Mouse (Mus musculus): ENCODE results near the gene Sowahc.
A peak's percentile ranks its signal among the peaks of the same experiment; 100 is the strongest.

Gene Sowahc

DNA sequence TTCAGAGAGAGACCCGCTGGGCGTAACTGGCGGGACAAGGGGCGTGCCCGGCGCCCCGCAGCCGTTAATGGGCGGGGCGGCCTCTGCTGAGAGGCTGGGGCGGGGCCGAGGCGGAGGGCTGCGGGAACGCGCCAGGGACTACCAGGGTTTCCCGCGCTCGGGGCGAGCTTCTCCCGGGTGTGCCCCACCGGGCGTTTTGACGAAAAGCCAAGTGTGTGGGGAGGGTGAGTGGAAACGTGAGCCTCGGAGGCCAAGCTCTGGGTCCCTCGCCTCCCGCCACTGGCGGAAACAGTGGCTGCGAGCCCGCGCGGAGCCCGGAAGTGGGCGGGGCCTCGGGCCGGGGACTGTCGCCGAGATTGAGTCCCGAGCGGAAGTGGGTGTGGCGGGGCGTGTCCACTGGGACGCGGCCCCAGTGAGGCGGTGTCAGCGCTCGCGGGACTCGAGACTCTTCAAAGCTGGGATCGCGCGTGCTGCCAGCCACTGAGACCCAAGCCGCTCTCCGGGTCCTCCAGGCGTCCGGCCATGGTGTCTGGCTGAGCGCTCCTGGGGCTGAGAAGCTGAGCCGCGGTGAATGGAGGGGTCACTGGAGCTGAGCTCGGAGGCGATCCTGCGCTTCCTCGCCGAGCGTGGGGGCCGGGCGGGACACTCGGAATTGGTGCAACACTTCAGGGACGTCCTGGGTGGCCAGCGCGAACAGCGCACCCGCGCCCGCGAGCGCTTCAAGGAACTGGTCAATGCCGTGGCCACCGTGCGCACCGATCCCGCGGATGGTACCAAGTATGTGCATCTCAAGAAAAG is at the start of gene Sowahc, which contains the start of gene Sept10:
Sowahc (plus strand) TSS at position 481 of the 798 bp plus-strand sequence.
Sept10 (minus strand) TSS at position 375 of the 798 bp plus-strand sequence.
- peak; percentile 99 for DNase-seq (ENCODE audit: low spot score)

DNA sequence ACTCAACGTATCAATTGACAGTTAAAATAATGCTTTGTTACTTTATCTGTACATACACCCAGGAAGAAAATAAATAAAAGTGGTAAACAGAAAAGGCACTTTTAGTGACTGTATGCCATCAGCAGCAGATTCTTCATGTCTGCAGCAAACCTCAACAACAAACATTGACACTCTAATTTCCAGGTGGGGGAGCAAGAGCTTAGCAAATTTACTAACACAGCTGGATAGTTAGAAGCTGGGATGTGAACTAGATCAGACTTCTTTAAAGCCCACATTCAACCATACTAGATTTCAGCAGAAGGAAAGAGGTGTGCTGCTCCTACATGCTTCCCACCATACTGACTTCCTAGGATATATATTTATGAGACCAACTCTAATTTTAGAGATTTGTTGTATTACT is 49.2 kb upstream of the Sowahc start:
- DNase-seq (ENCODE audit: low spot score) = no peak

DNA sequence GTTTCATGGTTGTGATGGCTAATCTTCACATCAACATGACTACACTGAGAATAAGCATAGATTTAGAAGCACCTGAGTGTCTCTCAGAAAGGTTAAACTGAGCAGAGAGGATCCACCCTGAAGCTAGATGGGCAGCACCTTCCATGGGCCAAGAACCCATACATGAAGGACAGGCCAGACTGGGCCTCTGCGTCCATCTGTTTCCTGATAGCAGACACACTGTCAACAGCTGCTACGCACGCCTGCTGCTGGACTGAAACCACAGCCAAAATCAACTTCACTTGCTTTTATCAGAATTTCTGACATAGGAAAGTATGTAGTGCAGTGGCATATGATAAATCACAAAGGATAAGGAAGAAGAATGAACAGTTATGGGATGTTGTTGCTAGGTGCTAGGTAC is 42.1 kb upstream of the Sowahc start:
- no peak for DNase-seq (ENCODE audit: low spot score)

DNA sequence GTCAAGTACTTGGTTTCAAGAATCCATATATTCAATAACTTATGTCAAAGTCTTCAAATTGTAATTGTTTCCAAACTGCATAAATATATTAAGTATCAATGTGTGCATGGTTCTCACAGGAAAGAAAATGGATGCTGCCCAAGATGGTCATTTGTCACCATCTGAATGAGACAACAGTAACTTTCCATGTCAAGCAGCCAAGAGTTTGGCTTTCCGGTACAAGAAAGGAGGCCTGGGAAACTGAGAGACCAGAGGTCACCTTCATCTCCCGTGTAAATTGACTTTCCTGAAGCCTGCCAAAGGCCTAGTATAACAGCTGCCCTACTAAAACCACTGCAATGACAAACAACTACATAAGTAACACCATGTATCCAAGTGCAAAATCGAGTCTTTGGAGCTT is 39.4 kb upstream of the Sowahc start:
- no peak for DNase-seq (ENCODE audit: low spot score)

DNA sequence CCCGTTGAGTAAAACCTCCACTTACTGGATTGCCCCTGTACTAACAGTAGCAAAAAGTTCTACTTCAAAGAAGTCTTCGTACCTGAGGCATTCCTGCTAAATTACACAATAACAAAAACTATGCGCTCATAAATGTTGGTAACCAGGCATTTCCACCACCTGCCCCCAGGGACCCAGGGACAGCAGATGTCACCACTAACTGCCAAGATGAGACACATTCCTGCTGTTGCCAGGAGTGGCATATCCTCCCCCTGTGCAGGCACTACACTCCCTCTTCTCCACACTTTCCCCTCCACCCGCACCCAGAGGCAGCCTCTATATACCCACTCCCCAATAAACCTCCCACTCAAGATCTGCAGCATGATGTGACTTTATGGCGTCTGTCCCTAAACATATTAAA is 26.9 kb upstream of the Sowahc start:
- no peak for DNase-seq (ENCODE audit: low spot score)

DNA sequence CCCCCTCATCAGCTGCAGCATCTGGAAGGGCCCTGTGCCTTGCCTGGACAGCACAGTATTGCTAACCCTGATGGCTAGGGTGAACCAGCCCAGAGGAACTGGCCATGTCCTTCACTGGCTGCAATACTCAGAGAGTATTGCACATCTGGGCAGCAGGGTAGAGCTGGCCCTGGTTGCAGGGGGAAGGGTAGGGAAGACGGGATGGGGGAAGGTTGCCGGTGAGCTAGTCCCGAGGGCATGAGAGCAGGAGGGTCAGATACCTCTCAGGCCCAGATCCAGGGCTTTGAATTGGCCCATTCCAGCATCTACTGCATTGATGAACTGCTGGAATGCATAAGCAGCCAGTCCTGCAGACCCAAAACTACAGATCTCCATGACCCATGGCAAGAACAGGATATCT is 25.0 kb upstream of the Sowahc start:
- DNase-seq (ENCODE audit: low spot score) = no peak

DNA sequence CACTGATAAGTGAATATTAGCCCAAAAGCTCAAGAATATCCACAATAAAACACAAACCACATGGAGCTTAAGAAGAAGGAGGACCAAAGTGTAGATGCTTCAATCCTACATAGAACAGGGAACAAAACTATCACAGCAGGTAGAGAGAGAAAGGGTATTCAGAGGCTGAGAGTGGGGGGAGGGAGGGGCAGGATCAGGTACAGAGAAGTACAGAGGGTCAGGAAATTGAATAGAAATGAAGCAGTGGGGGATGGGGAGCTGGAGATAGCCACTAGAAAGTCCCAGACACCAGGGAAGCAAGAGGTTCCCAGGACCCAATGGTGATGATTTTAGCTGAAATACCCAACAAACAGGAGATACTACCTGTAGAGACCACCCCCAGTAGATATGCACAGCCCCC is 21.7 kb upstream of the Sowahc start:
- DNase-seq (ENCODE audit: low spot score) = no peak

DNA sequence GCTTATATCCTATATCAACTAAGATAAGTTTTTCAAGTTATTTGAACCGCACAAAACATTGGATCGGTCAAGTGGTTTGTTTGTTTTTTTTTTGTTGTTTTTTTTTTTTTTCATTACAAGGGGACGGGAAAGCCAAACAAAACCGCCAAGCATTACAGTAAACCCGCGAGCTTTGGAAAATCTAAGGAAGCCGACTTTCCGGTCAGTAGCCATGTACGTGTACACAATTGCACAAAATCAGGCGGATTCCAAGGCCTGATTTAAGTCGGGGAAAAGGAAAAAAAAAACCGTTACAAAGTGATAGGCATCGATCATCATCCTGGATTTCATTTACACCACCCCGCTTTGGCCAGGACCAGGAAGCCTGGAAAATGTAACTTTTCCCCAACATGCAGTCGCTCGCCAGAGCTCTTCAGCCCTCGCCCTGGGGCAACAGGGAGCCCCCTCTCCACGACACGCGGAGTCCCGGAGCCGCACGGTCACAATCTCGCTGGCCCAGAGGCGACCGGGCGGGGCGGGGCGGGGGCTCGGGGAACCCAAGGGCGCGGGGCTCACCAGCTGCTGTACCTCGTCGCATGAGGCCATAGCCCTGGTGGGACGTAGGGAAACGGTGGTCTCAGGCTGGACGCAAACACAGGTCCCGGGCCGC is 805 bp upstream of the Sowahc start:
- no peak for DNase-seq (ENCODE audit: low spot score)

DNA sequence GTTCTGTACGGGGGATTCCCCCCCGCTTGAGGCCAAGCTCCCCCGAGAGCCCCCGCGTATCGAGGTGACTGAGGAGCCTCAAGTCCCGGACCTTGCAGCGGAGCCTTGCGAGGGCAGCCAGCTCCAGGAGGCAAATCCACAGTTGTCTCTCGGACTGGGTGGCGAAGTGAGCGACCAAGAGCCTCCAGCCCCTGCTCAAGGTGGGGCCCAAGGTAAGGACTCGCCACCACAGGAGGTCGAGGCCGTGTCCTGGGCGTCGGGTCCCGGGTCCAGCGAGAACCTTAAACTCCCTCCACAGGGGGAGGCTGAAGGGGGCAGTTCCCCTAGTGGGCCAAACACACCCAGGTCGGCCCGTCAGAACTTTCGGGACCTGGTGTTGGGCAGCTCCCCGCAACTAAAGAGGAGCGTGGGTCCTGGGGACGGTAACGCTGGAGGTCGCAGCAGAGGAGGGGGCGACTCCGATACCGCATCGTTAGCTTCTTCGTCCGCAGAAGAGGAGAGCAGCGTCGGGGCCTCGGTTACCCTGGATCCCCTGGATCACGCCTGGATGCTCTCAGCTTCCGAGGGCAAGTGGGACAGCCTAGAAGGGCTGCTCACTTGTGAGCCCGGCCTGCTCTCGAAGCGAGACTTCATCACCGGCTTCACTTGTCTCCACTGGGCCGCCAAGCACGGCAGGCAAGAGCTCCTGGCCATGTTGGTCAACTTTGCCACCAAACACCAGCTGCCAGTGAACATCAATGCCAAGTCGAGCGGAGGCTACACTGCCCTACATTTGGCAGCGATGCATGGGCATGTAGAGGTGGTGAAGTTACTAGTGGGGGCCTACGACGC is 733 bp downstream of the Sowahc start:
- peak; percentile 31 for DNase-seq (ENCODE audit: low spot score)

DNA sequence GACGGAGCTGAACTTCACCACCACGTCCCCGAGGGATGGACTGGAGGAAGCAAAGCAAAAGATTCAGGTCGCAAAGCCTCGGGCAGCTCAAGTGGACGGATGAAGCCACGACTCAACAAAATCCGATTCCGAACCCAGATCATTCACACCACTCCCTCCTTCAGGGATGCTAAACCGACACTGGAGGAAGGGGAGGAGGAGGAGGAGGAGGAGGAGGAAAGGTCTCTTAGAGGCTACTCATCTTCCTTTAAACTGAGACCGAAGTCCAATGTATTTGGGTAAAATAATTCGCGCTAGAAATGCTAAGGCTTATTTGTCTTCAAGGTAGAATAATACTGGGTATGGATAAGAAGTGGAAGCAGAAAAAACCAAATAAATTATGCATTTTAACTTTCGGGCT is 1.5 kb downstream of the Sowahc start:
- no peak for DNase-seq (ENCODE audit: low spot score)

DNA sequence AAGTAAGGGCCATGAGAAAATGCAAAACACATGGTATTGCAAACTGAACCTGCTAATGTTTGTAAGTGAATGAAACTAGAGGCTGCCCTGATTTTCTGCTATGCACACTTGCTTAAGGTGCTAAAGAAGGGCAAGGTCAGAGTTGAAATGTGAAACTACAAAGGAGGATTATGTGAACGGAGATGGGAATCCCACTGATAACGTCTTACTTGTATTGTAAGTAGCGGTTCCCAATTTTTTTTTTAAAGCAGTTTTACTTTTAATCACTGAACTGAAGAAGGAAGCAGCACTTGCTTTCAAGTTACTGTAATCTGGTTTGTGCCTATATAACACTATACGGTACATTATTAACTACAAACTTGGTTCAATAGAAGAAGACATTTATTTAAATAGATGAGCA is 2.1 kb downstream of the Sowahc start:
- no peak for DNase-seq (ENCODE audit: low spot score)

DNA sequence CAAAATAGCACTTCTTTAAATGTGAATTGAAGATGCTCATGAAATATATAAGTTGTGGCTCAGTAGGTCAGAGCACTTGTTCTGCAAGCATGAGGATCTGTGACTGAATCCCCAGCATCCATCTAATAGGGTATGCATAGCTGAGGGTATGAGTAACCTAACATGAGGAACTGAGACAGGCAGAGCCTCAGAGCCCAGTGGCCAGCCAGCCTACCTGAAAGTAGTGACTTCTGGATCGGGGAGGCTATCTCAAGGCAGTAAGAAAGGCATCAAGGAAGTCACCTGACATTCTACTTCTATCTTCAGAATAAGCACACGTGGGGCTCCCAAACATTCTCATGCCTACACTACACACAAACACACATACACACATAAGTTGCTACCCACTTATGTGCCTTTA is 3.4 kb downstream of the Sowahc start:
- DNase-seq (ENCODE audit: low spot score) = no peak

DNA sequence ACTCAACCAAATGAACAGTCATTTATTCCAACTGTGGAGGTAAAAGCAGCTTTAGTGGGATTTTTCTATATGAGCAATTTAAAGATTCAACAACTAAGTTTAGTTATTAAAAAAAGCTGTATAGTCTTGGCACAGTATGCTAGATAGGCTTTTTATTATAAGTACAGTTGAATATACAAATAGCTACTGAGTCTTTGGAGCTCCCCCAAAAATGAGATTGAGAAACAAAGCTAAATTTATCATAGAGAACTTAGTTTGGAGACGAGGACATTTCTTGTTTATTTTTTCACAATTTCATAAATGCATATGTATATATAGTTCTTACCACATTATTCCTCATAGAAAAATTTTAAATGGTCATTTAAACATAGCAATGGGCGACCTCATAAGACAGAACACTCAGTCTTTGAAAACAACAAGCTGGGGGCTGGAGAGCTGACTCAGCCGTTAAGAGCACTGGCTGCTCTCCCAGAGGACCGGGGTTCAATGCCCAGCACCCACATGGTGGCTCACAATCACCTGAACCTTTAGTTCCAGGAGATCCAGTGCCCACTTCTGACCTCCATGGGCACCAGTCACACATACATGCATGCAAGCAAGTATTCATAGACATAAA is 7.6 kb downstream of the Sowahc start:
- DNase-seq (ENCODE audit: low spot score) = no peak

DNA sequence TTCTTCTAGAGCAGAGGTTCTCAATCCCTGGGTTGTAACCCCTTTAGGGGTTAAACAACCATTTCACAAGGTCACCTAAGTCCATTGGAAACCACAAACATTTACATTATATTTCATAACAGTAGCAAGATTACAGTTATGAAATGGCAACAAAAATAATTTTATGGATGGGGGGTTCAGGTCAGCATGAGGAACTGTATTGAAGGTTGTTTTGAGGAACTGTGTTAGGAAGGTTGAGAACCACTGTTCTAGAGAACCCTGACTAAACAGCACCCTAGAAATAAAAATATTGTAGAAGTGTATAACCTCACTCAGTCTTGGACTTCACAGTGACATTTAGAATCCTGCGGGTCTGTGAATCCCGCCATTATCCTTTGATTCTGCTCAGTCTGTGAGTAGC is 13.5 kb downstream of the Sowahc start:
- no peak for DNase-seq (ENCODE audit: low spot score)

DNA sequence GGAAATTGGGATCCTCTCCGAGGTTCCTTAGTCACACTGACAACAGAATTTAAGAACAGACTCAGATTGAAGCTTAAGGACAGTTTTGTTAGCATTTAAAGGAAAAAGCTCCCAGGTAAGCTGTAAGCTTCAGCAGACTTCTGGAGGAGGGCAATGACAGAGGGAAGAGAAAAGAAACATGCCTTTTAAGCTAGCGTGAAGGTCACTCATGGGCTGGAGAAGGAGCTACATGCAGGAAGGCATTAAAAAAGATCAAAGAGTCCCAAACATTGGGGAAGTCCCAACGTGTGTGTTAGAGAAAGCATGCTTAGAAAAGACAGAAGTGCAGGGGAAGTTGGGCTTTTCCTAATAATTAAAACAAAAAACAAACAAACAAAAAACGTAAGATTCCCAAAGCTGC is 14.1 kb downstream of the Sowahc start:
- DNase-seq (ENCODE audit: low spot score) = no peak

DNA sequence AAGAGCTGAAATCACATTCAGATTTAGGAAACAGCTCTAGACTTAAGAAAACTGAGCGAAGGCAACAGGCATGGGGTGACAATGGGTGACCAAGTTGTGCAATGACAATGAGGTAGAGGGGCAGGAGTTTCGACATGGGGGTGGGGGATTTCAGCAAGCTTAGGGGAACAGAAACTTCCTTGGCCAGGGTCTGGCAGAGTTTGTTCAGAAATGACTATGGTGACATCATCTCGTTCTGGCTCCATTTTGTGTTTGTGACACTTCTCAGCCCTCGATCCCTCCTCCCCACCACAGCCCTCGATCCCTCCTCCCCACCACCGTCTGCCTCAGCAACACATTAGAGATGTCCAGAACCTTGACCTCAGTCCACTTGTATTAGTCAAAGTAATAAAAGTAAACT is 14.7 kb downstream of the Sowahc start:
- no peak for DNase-seq (ENCODE audit: low spot score)

DNA sequence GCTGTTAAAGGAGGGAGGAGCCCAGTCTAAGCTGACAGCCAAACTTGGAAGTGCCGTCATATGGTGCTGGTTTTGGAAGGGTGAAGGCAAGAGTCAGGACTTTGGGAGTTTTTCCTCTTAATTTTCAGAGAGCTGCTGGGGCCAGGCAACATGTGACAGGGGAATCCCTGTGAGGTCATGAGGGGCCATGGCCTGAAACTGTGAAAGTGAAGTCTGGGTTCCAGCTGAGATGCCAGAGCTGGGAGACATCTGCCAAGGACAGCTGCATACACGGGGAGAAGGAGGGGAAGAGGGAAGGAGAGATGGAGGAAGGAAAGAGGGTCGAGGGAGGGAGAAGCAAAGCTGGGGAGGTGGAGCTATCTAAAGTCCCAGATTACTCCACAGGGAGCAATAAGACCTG is 16.0 kb downstream of the Sowahc start:
- DNase-seq (ENCODE audit: low spot score) = no peak

DNA sequence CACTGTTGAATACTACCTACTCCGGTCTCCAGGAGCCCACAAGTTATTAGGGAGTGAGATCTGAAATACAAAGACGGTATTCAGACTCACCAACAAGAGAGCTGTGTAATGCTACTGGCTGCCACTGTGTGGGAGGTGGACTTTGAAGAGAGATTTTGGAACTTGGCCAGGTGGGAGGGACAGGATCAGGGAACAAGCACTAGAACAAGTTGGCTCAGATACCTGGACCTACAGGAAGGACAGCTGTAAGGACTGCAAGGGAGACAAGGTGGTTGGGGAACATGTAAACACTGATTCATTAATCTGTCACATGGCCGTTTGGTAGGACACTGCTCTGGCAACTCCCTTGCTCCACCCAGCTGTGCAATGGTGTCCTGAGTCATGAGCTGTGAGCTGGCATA is 19.4 kb downstream of the Sowahc start:
- peak; percentile 68 for DNase-seq (ENCODE audit: low spot score)

DNA sequence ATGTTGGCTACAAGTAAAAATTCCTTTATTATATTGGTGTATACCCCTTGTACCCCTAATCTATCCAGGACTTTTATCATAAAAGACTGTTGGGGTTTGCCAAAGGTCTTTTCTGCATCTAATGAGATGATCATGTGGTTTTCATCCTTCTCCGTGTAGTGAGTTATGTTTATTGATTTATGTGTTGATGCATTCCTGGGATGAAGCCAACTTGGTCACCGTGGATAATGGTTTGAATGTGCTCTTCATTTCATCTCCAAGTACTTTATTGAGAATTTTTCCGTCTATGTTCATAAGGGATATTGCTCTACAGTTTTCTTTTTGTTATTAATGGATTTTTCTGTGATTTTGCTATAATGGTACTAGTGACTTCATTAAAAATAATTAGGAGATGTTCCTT is 27.8 kb downstream of the Sowahc start:
- DNase-seq (ENCODE audit: low spot score) = no peak

DNA sequence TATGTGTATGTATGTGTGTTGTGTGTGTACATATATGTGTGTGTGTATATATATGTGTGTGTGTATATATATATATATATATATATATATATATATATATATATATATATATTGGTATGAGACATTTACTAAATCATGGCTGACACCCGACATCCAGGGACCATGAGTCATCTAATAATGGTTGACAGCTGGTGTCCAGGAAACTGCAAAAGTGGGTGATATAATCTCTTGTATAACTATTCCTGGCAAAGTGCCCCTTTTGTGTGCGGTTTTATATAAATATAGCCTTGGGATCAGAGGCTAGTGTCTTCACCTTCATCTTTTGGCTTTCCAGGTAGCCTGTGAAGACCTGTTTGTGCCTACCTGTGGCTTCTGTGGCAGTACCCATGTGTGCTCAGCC is 28.9 kb downstream of the Sowahc start:
- DNase-seq (ENCODE audit: low spot score) = no peak

DNA sequence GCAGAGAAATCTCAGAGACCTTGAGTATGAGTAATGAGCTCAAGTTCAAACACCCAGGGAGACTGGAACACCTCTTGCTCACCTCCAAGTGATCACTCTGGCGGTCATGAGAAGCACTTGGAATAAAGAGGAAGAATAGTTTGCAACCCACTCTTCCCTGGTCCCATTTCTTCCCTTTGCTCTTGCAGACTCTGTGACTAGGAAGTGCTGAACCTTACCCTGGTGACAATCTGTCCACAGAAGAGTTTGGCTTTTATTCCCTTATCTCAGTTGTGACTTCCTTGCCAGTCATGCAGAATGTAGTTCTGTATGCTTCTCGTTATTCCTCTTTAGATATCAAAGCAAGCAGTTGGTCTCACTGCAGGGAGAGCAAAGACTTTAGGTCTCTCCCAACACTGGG is 30.2 kb downstream of the Sowahc start:
- DNase-seq (ENCODE audit: low spot score) = no peak

DNA sequence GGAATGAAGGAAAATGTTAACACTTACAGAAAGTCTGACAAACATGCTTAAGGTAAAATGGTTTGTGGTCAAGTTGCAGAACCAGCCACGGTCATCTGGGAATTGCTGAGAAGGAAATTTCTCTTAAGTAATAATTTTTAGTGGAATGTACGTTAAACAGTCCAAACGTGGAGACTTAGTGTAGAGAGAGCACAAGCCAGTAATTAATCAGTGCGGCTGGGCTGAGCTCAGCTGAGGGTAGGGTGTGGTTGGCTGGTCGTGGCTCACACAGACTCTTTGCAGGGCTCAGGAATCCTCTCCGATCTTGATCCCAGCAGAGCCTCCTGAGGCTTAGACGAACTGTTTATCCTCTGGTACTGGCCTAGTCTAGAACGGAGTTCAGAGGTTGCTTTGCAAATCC is 30.6 kb downstream of the Sowahc start:
- no peak for DNase-seq (ENCODE audit: low spot score)

All from urinary bladder, postnatal 25 days (tissue).